Mouse (Mus musculus) stomach, embryonic 14.5 days (tissue): ENCODE data around the gene Gstp2. TPM values are rescaled to one million over a fixed set of nuclear protein-coding genes. Genes with fewer than 3 reads are reported as not detected.

ENCODE experiments used
- ATAC-seq: fragments of 200-750 bp; cut with Nextera tagmentation; 2 replicates; pipeline ENCODE4 v1.8.0; 2017; ENCODE audit warnings: low read depth, moderate TSS enrichment; ENCODE audit not compliant: insufficient number of reproducible peaks, insufficient read depth, low FRiP score
- H3K27ac ChIP-seq: fragments of 300-500 bp; sonication (generic); 2 replicates; pipeline ENCODE4 v1.5.1; 2014; ENCODE audit warnings: mild to moderate bottlenecking, low read length, moderate library complexity, mixed read lengths
- H3K27me3 ChIP-seq: fragments of 300-500 bp; sonication (generic); 2 replicates; pipeline ENCODE4 v1.6.1; 2014; ENCODE audit warnings: low read length, control low read depth, mixed read lengths; ENCODE audit not compliant: control insufficient read depth, insufficient read depth
- H3K36me3 ChIP-seq: fragments of 300-500 bp; sonication (generic); 2 replicates; pipeline ENCODE4 v1.6.1; 2014; ENCODE audit warnings: mild to moderate bottlenecking, control low read depth, low read length, moderate library complexity, mixed read lengths; ENCODE audit not compliant: control insufficient read depth, insufficient read depth
- H3K4me1 ChIP-seq: fragments of 300-500 bp; sonication (generic); 2 replicates; pipeline ENCODE4 v1.6.1; 2014; ENCODE audit warnings: low read length, control low read depth, mixed read lengths; ENCODE audit not compliant: control insufficient read depth, insufficient read depth
- H3K4me2 ChIP-seq: fragments of 300-500 bp; sonication (generic); replicated peaks from 2 replicates; pipeline ENCODE4 v1.6.1; 2014; ENCODE audit warnings: low read depth, low read length, control low read depth
- H3K4me3 ChIP-seq: fragments of 300-500 bp; sonication (generic); 2 replicates; pipeline ENCODE4 v1.5.1; 2014; ENCODE audit warnings: low read depth, low read length, control low read depth
- H3K9ac ChIP-seq: fragments of 300-500 bp; sonication (generic); replicated peaks from 2 replicates; pipeline ENCODE4 v1.6.1; 2014; ENCODE audit warnings: low read depth, mild to moderate bottlenecking, control low read depth, low read length, moderate library complexity, mixed read lengths
- H3K9me3 ChIP-seq: fragments of 300-500 bp; sonication (generic); 2 replicates; pipeline ENCODE4 v1.6.1; 2016; ENCODE audit warnings: low read depth, low read length, control low read depth; ENCODE audit not compliant: control insufficient read depth
- WGBS: fragments of 180-500 bp; shearing (Covaris S2); extraction: QIAGEN DNeasy Blood & Tissue Kit; methylation state at CpG from one replicate; pipeline ENCODE4 v1.1.7; 2014; 5-methylcytosine and 5-hydroxymethylcytosine counted together
- polyA plus RNA-seq: library from polyadenylated mRNA; unstranded; fragments of >200 nt; fragmentation: Nextera tagmentation; extraction: Ambion mirVana; gene quantifications from 2 replicates; pipeline ENCODE4 v1.2.1, GENCODE M21; 2014

Gstp2 gene
- 10.4 and 18.0 TPM in 2 replicates for polyA plus RNA-seq

- Histone ChIP-seq H3K36me3 (no peaks in the 10 kb centered on the region), H3K27me3 (no peaks in the 10 kb centered on the region), H3K27ac (peak within 1 kb of the TSS; percentile 88), H3K4me3 (no peak within 1 kb of the TSS), H3K4me2 (peak within 1 kb of the TSS; percentile 25), H3K9me3 (no peaks in the 10 kb centered on the region), H3K4me1 (peaks cover 8% of the 10 kb centered on the region; the same call in 1 of the 2 replicates), H3K9ac (no peak within 1 kb of the TSS)
- WGBS, result 31% methylated on average over 16 of the region's 16 CpGs
- peak; percentile 77 for ATAC-seq
These were observed at the start of gene Gstp2 for GRCm38 (mm10) chr19:4045966-4046865. Gene Gstp2 (minus strand): TSS chr19:4046023.

DNA sequence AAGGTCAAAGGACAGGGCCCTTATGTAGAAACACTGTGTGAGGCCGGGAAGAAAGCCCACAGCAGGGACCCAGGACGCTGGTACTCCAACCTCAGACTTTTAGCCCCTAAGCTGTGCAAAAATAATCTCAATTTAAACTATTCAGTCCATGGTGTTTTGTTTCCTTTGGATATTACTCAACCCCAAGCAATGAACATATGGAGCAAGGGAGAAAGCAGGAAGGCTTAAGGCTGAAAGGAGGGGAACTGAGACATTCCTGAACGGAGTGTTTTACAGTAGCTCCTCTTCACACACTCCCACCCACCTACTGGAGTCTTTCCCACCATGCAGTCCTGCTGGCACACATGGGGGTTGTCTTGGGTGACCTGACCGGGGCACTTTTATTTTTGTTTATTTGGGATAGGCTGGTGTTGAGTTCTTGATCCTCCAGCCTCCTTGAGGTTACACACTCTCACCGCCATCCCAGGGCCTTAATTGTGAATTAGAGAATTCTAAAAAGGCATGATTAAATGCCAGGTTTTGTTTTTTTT lies 49.0 kb upstream of the Gstp2 start:
- Histone ChIP-seq H3K27me3 (no peaks in the 10 kb centered on the region), H3K27ac (no peak overlapping the region), H3K9ac (no peak overlapping the region), H3K4me2 (no peak overlapping the region), H3K9me3 (no peaks in the 10 kb centered on the region), H3K36me3 (no peaks in the 10 kb centered on the region), H3K4me1 (peaks cover 19% of the 10 kb centered on the region), H3K4me3 (no peak overlapping the region)
- 76% methylated on average over 5 of the region's 5 CpGs for WGBS
- no peak for ATAC-seq

DNA sequence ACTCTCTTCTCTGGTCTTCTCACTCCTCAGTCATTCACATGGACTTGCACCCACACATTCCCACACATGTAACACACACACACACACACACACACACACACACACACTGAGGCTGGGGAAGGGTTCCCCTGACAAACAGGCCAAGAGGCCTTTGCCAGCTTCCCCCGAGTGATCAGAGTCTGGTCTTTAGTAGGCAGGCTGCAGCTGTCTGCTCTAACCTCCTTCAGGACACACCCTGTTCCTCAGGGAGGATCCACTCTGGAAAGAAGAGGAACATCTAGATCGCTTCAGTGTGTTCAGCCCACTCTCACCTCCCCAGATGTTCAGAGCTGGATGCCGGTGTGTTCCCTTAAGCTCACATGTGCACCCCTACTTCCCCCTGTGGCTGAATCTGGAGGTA lies 48.5 kb upstream of the Gstp2 start:
- Histone ChIP-seq H3K9me3 (no peaks in the 10 kb centered on the region), H3K27ac (no peak overlapping the region), H3K4me2 (no peak overlapping the region), H3K36me3 (no peaks in the 10 kb centered on the region), H3K4me1 (peaks cover 14% of the 10 kb centered on the region), H3K27me3 (no peaks in the 10 kb centered on the region), H3K9ac (no peak overlapping the region), H3K4me3 (no peak overlapping the region)
- 75% methylated on average over 3 of the region's 3 CpGs for WGBS
- ATAC-seq, result no peak

GRCm38 (mm10) chr19:4093772-4094171 lies 47.9 kb upstream of the Gstp2 start:
- Histone ChIP-seq H3K9me3 (no peaks in the 10 kb centered on the region), H3K36me3 (no peaks in the 10 kb centered on the region), H3K27me3 (no peaks in the 10 kb centered on the region), H3K9ac (no peak overlapping the region), H3K27ac (no peak overlapping the region), H3K4me3 (no peak overlapping the region), H3K4me2 (no peak overlapping the region), H3K4me1 (peaks cover 12% of the 10 kb centered on the region)
- 72% methylated on average over 7 of the region's 7 CpGs for WGBS
- no peak for ATAC-seq

DNA sequence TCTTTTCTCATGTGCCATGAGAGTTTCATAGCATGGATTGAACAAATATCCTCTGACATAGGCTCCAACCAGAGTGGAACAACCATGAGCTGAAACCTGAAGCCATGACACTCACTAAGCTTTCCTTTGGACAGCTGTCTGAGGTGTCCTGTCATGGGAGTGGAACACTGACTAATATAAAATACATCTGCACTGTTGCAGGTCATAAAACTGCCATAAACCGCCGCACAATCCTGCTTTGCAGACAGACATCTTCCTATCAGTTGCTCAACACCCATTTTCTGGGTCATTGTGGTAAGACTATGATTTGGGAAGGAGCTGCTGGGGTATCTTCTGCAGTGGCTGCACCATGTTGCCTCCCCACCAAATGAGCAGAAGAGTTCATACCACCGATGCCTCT lies 46.9 kb upstream of the Gstp2 start:
- WGBS, result 81% methylated on average over 3 of the region's 3 CpGs
- Histone ChIP-seq H3K9ac (no peak overlapping the region), H3K36me3 (no peaks in the 10 kb centered on the region), H3K27me3 (no peaks in the 10 kb centered on the region), H3K4me1 (peaks cover 4% of the 10 kb centered on the region; the same call in 1 of the 2 replicates), H3K4me2 (no peak overlapping the region), H3K27ac (no peak overlapping the region), H3K4me3 (no peak overlapping the region), H3K9me3 (no peaks in the 10 kb centered on the region)
- no peak for ATAC-seq

- H3K27ac ChIP-seq, result no peak overlapping the region
- no peaks in the 10 kb centered on the region for H3K27me3 ChIP-seq
- peaks cover 3% of the 10 kb centered on the region; the same call in 1 of the 2 replicates for H3K4me1 ChIP-seq
- H3K4me2 ChIP-seq, result no peak overlapping the region
- no peak for ATAC-seq
- H3K9me3 ChIP-seq, result no peaks in the 10 kb centered on the region
- H3K4me3 ChIP-seq, result no peak overlapping the region
- H3K9ac ChIP-seq, result no peak overlapping the region
- no peaks in the 10 kb centered on the region for H3K36me3 ChIP-seq
- 60% methylated on average over 2 of the region's 2 CpGs for WGBS
These were observed 45.6 kb upstream of the Gstp2 start for GRCm38 (mm10) chr19:4091383-4091782.

- 90% methylated on average over 3 of the region's 3 CpGs for WGBS
These were observed 44.6 kb upstream of the Gstp2 start for GRCm38 (mm10) chr19:4090446-4090845.

DNA sequence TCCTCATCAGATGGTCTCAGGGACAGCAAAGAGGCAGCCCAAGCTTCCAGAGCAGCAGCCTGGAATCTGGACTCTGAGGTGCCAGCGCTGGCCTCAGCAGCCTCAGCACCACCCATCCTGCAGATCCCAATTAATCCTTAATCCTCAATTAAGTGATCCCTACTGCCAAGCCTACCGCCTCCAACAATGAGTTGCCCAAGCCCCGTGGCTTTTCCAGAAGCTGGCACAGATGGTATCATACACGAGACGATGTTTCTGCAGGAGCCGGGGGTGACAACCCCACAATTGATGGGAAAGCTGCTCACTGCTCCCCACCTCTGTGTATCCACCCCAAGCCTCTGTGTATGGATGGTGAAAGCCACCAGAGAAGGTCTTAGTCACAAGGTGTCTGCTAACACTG lies 43.3 kb upstream of the Gstp2 start:
- H3K27ac ChIP-seq, result no peak overlapping the region
- H3K27me3 ChIP-seq, result no peaks in the 10 kb centered on the region
- H3K4me1 ChIP-seq, result no peaks in the 10 kb centered on the region
- no peak overlapping the region for H3K4me2 ChIP-seq
- no peak overlapping the region for H3K4me3 ChIP-seq
- WGBS, result 82% methylated on average over 6 of the region's 6 CpGs
- no peaks in the 10 kb centered on the region for H3K36me3 ChIP-seq
- ATAC-seq, result no peak
- no peaks in the 10 kb centered on the region for H3K9me3 ChIP-seq
- H3K9ac ChIP-seq, result no peak overlapping the region

More at GRCm38 (mm10) chr19:4090446-4090845, 44.6 kb upstream of the Gstp2 start:
- Histone ChIP-seq H3K4me1 (no peaks in the 10 kb centered on the region), H3K4me2 (no peak overlapping the region), H3K27me3 (no peaks in the 10 kb centered on the region), H3K9me3 (no peaks in the 10 kb centered on the region), H3K36me3 (no peaks in the 10 kb centered on the region), H3K27ac (no peak overlapping the region), H3K9ac (no peak overlapping the region), H3K4me3 (no peak overlapping the region)
- ATAC-seq, result no peak
